Mouse (Mus musculus) cortical plate, adult 2 months (tissue): Measurements from ENCODE around the gene Zfand4.

Experiments used
- CTCF ChIP-seq: fragments of 200-500 bp; IDR thresholded peaks from 2 replicates; pipeline ENCODE4 v1.5.1; 2011; ENCODE audit warnings: mild to moderate bottlenecking, control low read depth, low read length; ENCODE audit not compliant: insufficient read depth; ENCODE audit errors: extremely low read depth
- POLR2A ChIP-seq: fragments of 200-500 bp; IDR thresholded peaks from 2 replicates; pipeline ENCODE4 v1.6.1; 2011; ENCODE audit warnings: mild to moderate bottlenecking, low read length, control low read depth; ENCODE audit not compliant: insufficient read depth; ENCODE audit errors: extremely low read depth

GRCm38 (mm10) chr6:116339088-116339487 lies 75.1 kb downstream of the Zfand4 start:
- TF ChIP-seq POLR2A: no peak
- no peak for TF ChIP-seq CTCF
